Mouse (Mus musculus) mammary gland, adult 2 months (tissue): ENCODE measurements around the gene Olfr794. TPM values are rescaled to one million over a fixed set of nuclear protein-coding genes. Genes with fewer than 3 reads are reported as not detected.

Experiments used
- polyA plus RNA-seq: library from polyadenylated mRNA; depleted of rRNA; stranded (reverse); fragments of >200 nt; gene quantifications from 2 replicates; pipeline ENCODE4 v1.2.3, GENCODE M21; 2012; ENCODE audit warnings: low replicate concordance; rRNA removed

Gene Olfr794
- polyA plus RNA-seq, result not detected in 2 replicates

GRCm38 (mm10) chr10:129567355-129567754, at the start of gene Olfr794:
Gene Olfr794 (plus strand): TSS chr10:129567655.

GRCm38 (mm10) chr10:129521492-129521891, 46.0 kb upstream of the Olfr794 start, which contains the start of gene Olfr791:
Gene Olfr791 (plus strand): TSS chr10:129521792.

GRCm38 (mm10) chr10:129538862-129539261, 28.6 kb upstream of the Olfr794 start, which contains the start of gene Olfr792:
Gene Olfr792 (plus strand): TSS chr10:129539162.

GRCm38 (mm10) chr10:129612470-129612869, 45.0 kb downstream of the Olfr794 start, which contains the start of gene Olfr796:
Gene Olfr796 (minus strand): TSS chr10:129612570.

Other genes starting within 250 kb of the Olfr794 start
- not detected in 2 replicates for gene Olfr780, start 249.5 kb upstream of the Olfr794 start, polyA plus RNA-seq
- gene Olfr781, start 238.8 kb upstream of the Olfr794 start, polyA plus RNA-seq, result not detected in 2 replicates
- not detected in 2 replicates for gene Olfr782, start 218.8 kb upstream of the Olfr794 start, polyA plus RNA-seq
- 0.06 TPM in 1 of 2 replicates, not detected in the other for gene Olfr784, start 183.6 kb upstream of the Olfr794 start, polyA plus RNA-seq
- gene Olfr785, start 162.2 kb upstream of the Olfr794 start, polyA plus RNA-seq, result not detected in 2 replicates
- not detected in 2 replicates for gene Olfr786, start 140.3 kb upstream of the Olfr794 start, polyA plus RNA-seq
- not detected in 2 replicates for gene Olfr787, start 105.8 kb upstream of the Olfr794 start, polyA plus RNA-seq
- gene Olfr788, start 96.7 kb upstream of the Olfr794 start, polyA plus RNA-seq, result not detected in 2 replicates
- not detected in 2 replicates for gene Olfr789, start 82.9 kb upstream of the Olfr794 start, polyA plus RNA-seq
- gene Olfr790, start 69.2 kb upstream of the Olfr794 start, polyA plus RNA-seq, result not detected in 2 replicates
- gene Olfr791, start 45.9 kb upstream of the Olfr794 start, polyA plus RNA-seq, result not detected in 2 replicates
- not detected in 2 replicates for gene Olfr792, start 28.5 kb upstream of the Olfr794 start, polyA plus RNA-seq
- not detected in 2 replicates for gene Olfr796, start 44.9 kb downstream of the Olfr794 start, polyA plus RNA-seq
- not detected in 2 replicates for gene Olfr798, start 60.3 kb downstream of the Olfr794 start, polyA plus RNA-seq
- not detected in 2 replicates for gene Olfr799, start 69.8 kb downstream of the Olfr794 start, polyA plus RNA-seq
- gene Olfr800, start 90.0 kb downstream of the Olfr794 start, polyA plus RNA-seq, result not detected in 2 replicates
- not detected in 2 replicates for gene Olfr801, start 106.2 kb downstream of the Olfr794 start, polyA plus RNA-seq
- gene Olfr802, start 120.5 kb downstream of the Olfr794 start, polyA plus RNA-seq, result not detected in 2 replicates
- not detected in 2 replicates for gene Olfr803, start 126.6 kb downstream of the Olfr794 start, polyA plus RNA-seq
- gene Olfr804, start 135.6 kb downstream of the Olfr794 start, polyA plus RNA-seq, result not detected in 2 replicates
- not detected in 2 replicates for gene Olfr805, start 161.7 kb downstream of the Olfr794 start, polyA plus RNA-seq
- not detected in 2 replicates for gene Olfr806, start 174.3 kb downstream of the Olfr794 start, polyA plus RNA-seq
- not detected in 2 replicates for gene Olfr807, start 190.1 kb downstream of the Olfr794 start, polyA plus RNA-seq
- gene Olfr808, start 197.8 kb downstream of the Olfr794 start, polyA plus RNA-seq, result not detected in 2 replicates
- not detected in 2 replicates for gene Olfr809, start 207.0 kb downstream of the Olfr794 start, polyA plus RNA-seq
- gene Olfr810, start 227.3 kb downstream of the Olfr794 start, polyA plus RNA-seq, result not detected in 2 replicates
- not detected in 2 replicates for gene Olfr811, start 236.7 kb downstream of the Olfr794 start, polyA plus RNA-seq